Mouse (Mus musculus) kidney, adult 2 months (tissue): ENCODE measurements around the gene Ubac1. TPM values are rescaled to one million over a fixed set of nuclear protein-coding genes. Genes with fewer than 3 reads are reported as not detected.

ENCODE experiments used
- DNase-seq: peaks from one replicate; pipeline ENCODE4 v3.0.0; 2021
- H3K27ac ChIP-seq: fragments of 200-500 bp; 2 replicates; pipeline ENCODE4 v1.5.1; 2012; ENCODE audit warnings: low read depth, low read length, control low read depth, inconsistent platforms; ENCODE audit not compliant: insufficient read depth
- H3K27me3 ChIP-seq: fragments of 200-500 bp; replicated peaks from 2 replicates; pipeline ENCODE4 v1.6.1; 2012; ENCODE audit warnings: mild to moderate bottlenecking, moderate library complexity, low read length, inconsistent platforms; ENCODE audit not compliant: control insufficient read depth, insufficient read depth
- H3K36me3 ChIP-seq: fragments of 200-500 bp; 2 replicates; pipeline ENCODE4 v1.6.1; 2012; ENCODE audit warnings: mild to moderate bottlenecking, moderate library complexity, low read length, inconsistent platforms; ENCODE audit not compliant: control insufficient read depth, insufficient read depth
- H3K4me1 ChIP-seq: fragments of 200-500 bp; 2 replicates; pipeline ENCODE4 v1.6.1; 2011; ENCODE audit warnings: low read length; ENCODE audit not compliant: control insufficient read depth, insufficient read depth
- H3K4me3 ChIP-seq: fragments of 200-500 bp; 2 replicates; pipeline ENCODE4 v1.5.1; 2011; ENCODE audit warnings: mild to moderate bottlenecking, low read depth, low read length, control low read depth; ENCODE audit not compliant: insufficient read depth
- CTCF ChIP-seq: fragments of 200-500 bp; conservative IDR thresholded peaks from 2 replicates; pipeline ENCODE4 v1.5.1; 2011; ENCODE audit warnings: low read depth, mild to moderate bottlenecking, control low read depth, low read length, moderate library complexity, mixed read lengths; ENCODE audit not compliant: insufficient read depth, insufficient read length
- POLR2A ChIP-seq: fragments of 200-500 bp; IDR thresholded peaks from one replicate; pipeline ENCODE4 v1.6.1; 2011; ENCODE audit warnings: low read depth, low read length, control low read depth
- WGBS: fragments of 180-500 bp; shearing (Covaris S2); methylation state at CpG from one replicate; pipeline ENCODE4 v1.1.7; 2018; 5-methylcytosine and 5-hydroxymethylcytosine counted together
- polyA plus RNA-seq: library from polyadenylated mRNA; depleted of rRNA; stranded (reverse); fragments of >200 nt; gene quantifications from 2 replicates; pipeline ENCODE4 v1.2.3, GENCODE M21; 2012; rRNA removed

The Ubac1 gene
- polyA plus RNA-seq, 1 experiment = 65.8 TPM

GRCm38 (mm10) chr2:25969319-25969718 is 52.2 kb downstream of the Ubac1 start:
- TF ChIP-seq POLR2A (no peak), CTCF (no peak)
- no peak overlapping the region for H3K27ac ChIP-seq
- WGBS = 77% methylated on average over 4 of the region's 4 CpGs
- H3K27me3 ChIP-seq = no peaks in the 10 kb centered on the region
- peaks cover 3% of the 10 kb centered on the region for H3K36me3 ChIP-seq
- no peak for DNase-seq
- H3K4me3 ChIP-seq = no peak overlapping the region
- H3K4me1 ChIP-seq = 0 out of 2 replicates have a peak, but pooled peaks cover 3% of the 10 kb centered on the region

GRCm38 (mm10) chr2:25949291-25949690 is 72.3 kb downstream of the Ubac1 start:
- 96% methylated on average over 3 of the region's 3 CpGs for WGBS
- no peak for TF ChIP-seq POLR2A
- TF ChIP-seq CTCF = no peak
- H3K36me3 ChIP-seq = peaks cover under 1% of the 10 kb centered on the region
- H3K4me1 ChIP-seq = no peaks in the 10 kb centered on the region
- H3K27ac ChIP-seq = no peak overlapping the region
- no peak for DNase-seq
- no peaks in the 10 kb centered on the region for H3K27me3 ChIP-seq
- H3K4me3 ChIP-seq = no peak overlapping the region

Other genes starting within 250 kb of the Ubac1 start
- gene Lcn11, start 244.7 kb downstream of the Ubac1 start, polyA plus RNA-seq = not detected in 2 replicates
- gene Gm13539, start 239.5 kb downstream of the Ubac1 start, polyA plus RNA-seq = not detected in 2 replicates
- not detected in 2 replicates for gene Glt6d1, start 205.9 kb downstream of the Ubac1 start, polyA plus RNA-seq
- not detected in 2 replicates for gene Lcn9, start 198.6 kb downstream of the Ubac1 start, polyA plus RNA-seq
- 0.06 TPM in 1 of 2 replicates, not detected in the other for gene Sohlh1, start 174.5 kb downstream of the Ubac1 start, polyA plus RNA-seq
- 36.1 and 47.1 TPM in 2 replicates for gene Kcnt1, start 158.0 kb downstream of the Ubac1 start, polyA plus RNA-seq
- 6.3 and 7.1 TPM in 2 replicates for gene Camsap1, start 38.5 kb downstream of the Ubac1 start, polyA plus RNA-seq
- 38.1 and 57.0 TPM in 2 replicates for gene Nacc2, start 101.5 kb upstream of the Ubac1 start, polyA plus RNA-seq
- not detected in 2 replicates for gene Lhx3, start 186.5 kb upstream of the Ubac1 start, polyA plus RNA-seq
- gene Qsox2, start 215.8 kb upstream of the Ubac1 start, polyA plus RNA-seq = 15.3 and 16.5 TPM in 2 replicates